Mouse (Mus musculus) lung, postnatal 0 days (tissue): Measurements from ENCODE around the gene Mast4.

Experiments
- CTCF ChIP-seq: IDR thresholded peaks from 2 replicates; pipeline ENCODE4 v1.5.1; 2016; ENCODE audit warnings: antibody characterized with exemption, mild to moderate bottlenecking
- EP300 ChIP-seq: IDR thresholded peaks from 2 replicates; pipeline ENCODE4 v1.6.1; 2016; ENCODE audit warnings: antibody characterized with exemption, mild to moderate bottlenecking, control low read depth

DNA sequence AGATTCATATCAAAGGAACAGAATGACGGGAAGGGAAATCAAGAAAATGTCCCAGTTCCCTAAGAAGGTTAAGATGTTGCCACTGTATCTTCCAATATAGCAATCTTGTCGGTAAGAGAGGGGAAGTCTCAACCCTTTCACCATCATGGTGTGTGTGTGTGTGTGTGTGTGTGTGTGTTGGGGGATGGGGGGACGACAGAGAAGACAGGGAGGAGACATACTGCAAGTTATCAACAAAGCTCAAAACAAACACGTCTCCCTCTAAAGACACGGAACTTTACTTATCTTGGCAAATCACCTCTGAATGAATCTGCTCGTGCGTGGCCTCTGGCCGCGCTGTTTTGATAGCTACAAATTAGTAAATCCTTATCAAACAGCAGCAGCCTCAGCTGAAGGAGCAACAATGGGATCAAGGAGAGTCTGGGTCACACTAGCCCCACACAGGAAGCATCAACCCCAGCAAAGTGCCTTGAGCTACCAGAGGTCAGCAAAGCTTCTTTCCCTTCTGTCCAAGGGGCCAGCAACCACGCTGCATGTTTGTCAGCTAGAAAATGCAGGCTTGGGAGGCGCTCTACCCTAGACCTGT, 113.7 kb downstream of the Mast4 start:
- TF ChIP-seq EP300 = no peak
- no peak for TF ChIP-seq CTCF
